Comparison of ENCODE assay signal across 17 mouse cellular contexts in the genomic region with DNA sequence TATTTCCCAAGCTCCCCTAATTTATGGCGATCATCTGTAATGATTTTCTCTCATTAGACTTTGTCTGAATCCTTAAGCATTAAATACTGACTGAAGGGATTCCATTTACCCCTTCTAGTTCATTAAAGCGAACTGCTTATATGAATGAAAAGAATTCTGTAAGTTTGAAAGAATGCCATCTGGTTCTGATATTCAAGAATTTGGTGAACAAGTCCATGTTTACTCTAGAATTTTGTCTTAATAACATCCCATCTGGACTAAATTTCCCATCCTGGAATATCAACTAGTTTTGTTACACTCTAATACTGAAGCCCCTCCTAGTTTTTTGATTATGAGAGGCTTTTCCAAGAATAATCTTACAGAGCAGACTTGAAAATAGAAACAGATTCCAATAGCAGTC.
"Had no signal": no experiment of that assay in that cellular context is flagged by ENCODE, and none has a peak within 500 bp of the region (broad histone marks: within the 10 kb centered on the region; RNA-seq: fewer than 3 reads in every experiment).

No protein-coding gene starts in this region.

- H3K27me3 ChIP-seq: limb, embryonic 12.5 days; liver, embryonic 12.5 days; midbrain, embryonic 15.5 days; neural tube, embryonic 13.5 days; stomach, embryonic 15.5 days had no signal

- H3K4me3 ChIP-seq: limb, embryonic 12.5 days; liver, embryonic 12.5 days; midbrain, embryonic 10.5 days; midbrain, embryonic 15.5 days; neural tube, embryonic 13.5 days; stomach, embryonic 15.5 days had no signal

- H3K9ac ChIP-seq: limb, embryonic 12.5 days; liver, embryonic 12.5 days; lung, embryonic 14.5 days; midbrain, embryonic 15.5 days; neural tube, embryonic 13.5 days; stomach, embryonic 15.5 days had no signal

- ATAC-seq: liver, embryonic 12.5 days; midbrain, embryonic 15.5 days had no signal

- H3K4me2 ChIP-seq: limb, embryonic 12.5 days; liver, embryonic 12.5 days; lung, embryonic 14.5 days; midbrain, embryonic 15.5 days; neural tube, embryonic 13.5 days; stomach, embryonic 15.5 days had no signal

- H3K9me3 ChIP-seq: limb, embryonic 12.5 days; liver, embryonic 12.5 days; midbrain, embryonic 10.5 days; midbrain, embryonic 15.5 days; neural tube, embryonic 13.5 days; stomach, embryonic 15.5 days had no signal

- H3K27ac ChIP-seq: kidney, postnatal 0 days; limb, embryonic 12.5 days; liver, embryonic 12.5 days; midbrain, embryonic 10.5 days; midbrain, embryonic 15.5 days; neural tube, embryonic 13.5 days; stomach, embryonic 15.5 days had no signal

- H3K36me3 ChIP-seq: limb, embryonic 12.5 days; liver, embryonic 12.5 days; midbrain, embryonic 10.5 days; midbrain, embryonic 15.5 days; neural tube, embryonic 13.5 days; stomach, embryonic 15.5 days had no signal

- H3K4me1 ChIP-seq: limb, embryonic 12.5 days; liver, embryonic 12.5 days; midbrain, embryonic 10.5 days; midbrain, embryonic 15.5 days; neural tube, embryonic 13.5 days; stomach, embryonic 15.5 days had no signal

- DNase-seq: kidney, postnatal 36 days; layer of hippocampus, adult 9-11 months; layer of hippocampus, postnatal 36 days; lung, embryonic 14.5 days; lung, postnatal 10 days; lung, postnatal 4 days; retina, postnatal 1 day; right cerebral cortex, postnatal 14 days; thymus, adult 2 months; thymus, postnatal 25 days had no signal
